Mouse (Mus musculus) liver, adult (tissue): ENCODE measurements at regions not wholly inside any gene's neighbourhood (a gene's known extent, or its start where the extent isn't known, plus 50 kb on each side); places are given as distances from the start of the nearest gene placed in this dataset.

ENCODE experiments used
- GATA4 ChIP-seq: IDR thresholded peaks from 2 replicates; pipeline ENCODE4 v1.6.1; 2014; ENCODE audit warnings: mild to moderate bottlenecking, low read length; ENCODE audit not compliant: insufficient replicate concordance

DNA sequence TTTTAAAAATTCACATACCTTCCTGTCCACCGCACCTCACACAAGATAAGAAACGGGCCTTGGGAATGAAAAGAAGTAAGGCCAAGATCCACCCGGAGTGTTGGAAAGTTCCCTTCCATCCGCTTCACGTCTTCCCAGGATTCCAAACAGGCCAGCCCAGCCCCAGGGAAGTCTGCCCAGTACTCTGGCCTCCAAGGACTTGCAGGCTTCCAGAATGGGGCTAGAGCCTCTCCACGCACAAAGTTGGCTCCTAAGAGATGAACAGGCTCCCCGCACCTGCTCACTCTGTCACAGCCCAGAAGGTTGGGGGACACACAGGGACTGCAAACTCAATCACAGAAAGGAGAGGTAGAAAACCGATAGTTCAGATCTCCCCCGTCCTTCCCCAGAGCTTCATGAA is 88.4 kb upstream of the Armc2 start:
- no peak for TF ChIP-seq GATA4

DNA sequence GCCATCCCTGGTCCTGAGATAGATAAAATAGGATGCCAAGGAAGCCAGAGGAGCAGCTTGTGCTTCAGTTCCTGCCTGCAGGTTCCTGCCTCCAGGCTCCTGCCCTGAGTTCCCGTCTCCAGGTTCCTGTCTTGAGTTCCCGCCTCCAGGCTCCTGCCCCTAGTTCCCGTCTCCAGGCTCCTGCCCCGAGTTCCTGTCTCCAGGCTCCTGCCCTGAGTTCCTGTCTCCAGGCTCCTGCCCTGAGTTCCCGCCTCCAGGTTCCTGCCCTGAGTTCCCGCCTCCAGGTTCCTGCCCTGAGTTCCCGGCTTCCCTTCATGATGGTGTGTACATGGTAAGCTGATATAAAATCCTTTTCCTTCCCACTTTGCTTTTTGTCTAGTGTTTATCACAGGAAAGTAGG is 86.8 kb upstream of the Armc2 start:
- no peak for TF ChIP-seq GATA4

DNA sequence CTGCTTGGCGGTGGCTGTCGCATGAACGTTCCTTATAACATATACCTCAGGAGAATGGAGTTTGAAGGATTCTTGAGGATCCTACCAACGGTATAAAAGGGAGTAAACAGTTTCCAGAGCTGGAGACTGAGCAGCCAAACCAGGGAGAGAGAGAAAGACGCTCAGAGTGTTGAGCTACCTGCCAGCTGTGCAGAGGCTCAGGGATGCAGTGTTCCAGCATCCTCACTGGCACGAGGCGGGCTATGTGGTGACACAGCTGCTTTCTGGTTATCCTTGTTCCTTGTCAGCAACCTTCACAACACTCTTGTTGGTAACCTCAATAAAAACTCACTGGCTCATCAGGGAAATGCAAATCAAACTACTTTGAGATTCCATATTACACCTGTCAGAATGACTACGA is 84.1 kb upstream of the Armc2 start:
- no peak for TF ChIP-seq GATA4

- no peak for TF ChIP-seq GATA4
Measured at GRCm38 (mm10) chr10:42101096-42101495, 82.9 kb upstream of the Armc2 start.

GRCm38 (mm10) chr10:42096924-42097323 is 78.7 kb upstream of the Armc2 start:
- no peak for TF ChIP-seq GATA4

DNA sequence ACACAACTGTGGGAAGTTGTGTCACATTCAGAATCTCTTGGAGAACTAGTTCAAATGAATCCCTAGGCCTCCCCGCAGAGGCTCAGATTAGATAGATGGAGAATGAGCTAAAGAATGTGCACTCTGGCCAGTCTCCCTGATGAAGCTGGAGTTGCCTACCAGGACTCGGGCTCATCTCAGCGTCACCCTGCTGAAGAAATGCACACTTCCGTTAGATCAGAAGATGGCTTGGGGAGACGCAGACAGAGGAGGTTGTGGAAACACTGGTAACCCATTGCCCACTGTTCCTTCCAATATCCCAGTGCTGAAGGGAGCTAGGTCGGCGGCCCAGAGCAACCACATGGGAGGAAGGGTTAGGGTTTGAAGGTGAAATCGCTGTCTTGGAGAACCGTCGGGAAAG is 77.7 kb upstream of the Armc2 start:
- no peak for TF ChIP-seq GATA4

GRCm38 (mm10) chr10:42094274-42095000 is 76.2 kb upstream of the Armc2 start:
- TF ChIP-seq GATA4, result no peak

DNA sequence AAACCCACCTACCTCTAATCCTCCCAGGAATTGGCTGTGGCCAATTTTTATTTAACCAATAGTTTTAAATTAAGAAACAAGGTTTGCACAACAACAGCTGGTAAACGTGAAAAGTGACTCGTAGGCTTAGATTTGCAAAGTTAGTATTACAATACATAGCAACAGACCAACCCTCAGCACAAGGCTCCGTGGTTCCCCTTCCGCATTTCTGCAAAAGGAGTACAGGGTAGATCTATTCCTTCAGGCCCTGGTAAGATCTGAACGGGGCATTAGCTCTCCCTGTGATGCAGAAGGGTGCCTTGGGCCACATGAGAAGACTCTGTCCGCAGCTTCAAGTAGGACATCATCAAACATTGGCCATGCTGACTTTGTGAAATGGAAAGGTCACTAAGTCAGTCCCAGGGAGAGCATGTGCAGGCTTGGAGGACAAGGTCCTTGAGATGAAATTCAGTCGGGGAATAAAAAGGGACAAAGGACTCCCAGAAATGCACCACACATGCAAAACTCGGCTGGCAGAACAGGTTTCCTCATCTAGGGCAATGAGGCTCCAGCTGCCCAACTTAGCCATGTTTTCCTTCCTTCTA is 75.0 kb upstream of the Armc2 start:
- no peak for TF ChIP-seq GATA4

DNA sequence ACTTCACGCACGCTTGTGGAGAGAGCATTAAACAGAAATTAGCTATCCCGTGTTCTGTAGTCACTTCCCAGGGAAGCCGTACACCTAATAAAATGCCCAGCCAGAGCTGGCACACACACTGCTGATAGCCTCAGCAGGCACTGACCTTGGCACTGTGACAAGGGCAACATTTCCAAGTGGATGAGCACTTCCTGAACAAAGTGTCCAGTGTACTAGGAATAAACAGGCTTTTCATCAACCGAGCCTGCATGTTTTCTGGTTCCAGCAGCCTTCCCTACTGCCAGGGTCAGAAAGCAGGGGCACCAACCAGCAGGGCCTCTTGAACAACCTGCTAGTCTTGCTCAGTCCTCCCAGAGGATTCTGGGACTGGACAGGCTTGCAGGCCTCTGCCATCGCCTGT is 74.3 kb upstream of the Armc2 start:
- no peak for TF ChIP-seq GATA4

DNA sequence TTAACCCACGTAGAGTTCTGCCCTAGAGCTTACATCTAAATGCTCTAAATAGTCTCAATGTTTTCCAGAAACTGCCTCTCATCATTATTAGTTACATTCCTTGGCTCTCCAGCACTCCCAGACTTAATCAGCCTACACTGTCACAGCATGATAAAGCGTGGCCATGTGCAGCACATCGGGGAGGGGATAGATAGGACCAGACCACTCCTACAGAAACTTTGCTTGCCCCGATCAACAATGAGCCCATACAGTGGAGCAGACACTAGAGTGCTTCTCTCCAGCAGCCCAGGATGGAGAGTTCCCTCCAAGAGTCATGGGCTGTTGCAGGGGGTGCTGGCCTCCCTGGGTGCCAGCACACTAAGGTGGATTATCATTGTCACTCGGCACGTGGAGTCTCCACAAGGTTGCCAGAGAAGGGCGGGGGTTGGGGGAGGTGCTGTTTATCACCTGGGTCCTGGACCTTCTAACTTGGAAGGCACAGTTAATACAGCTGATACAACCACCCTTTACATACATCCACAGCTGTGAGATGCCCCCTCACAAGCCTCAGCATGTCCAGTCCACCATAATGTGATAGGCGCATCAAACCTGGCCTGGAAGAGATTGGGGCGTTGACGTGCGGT is 73.4 kb upstream of the Armc2 start:
- TF ChIP-seq GATA4, result no peak

- TF ChIP-seq GATA4, result no peak
Measured at GRCm38 (mm10) chr10:42090806-42091205, 72.6 kb upstream of the Armc2 start.

DNA sequence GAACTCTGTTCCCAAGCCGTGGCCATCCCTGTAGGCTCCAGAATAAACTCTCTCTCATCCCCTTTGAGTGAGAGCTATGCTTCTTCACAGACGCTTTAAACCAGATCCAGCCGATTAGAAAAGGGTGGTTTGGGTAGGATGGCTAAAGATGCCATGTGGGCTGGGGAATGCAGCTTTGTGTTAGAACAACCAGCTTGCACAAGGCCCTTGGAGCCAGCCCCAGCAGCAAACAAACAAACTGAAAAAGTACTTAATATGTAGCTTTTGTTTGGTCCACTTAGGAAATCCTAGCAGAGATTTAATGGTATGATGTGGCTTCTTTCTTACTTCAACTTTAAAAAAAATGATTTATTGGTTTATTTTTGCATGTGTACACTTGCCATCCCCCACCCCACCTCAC is 71.9 kb upstream of the Armc2 start:
- no peak for TF ChIP-seq GATA4

- TF ChIP-seq GATA4, result no peak
Measured at GRCm38 (mm10) chr10:42089686-42090085, 71.4 kb upstream of the Armc2 start.

- no peak for TF ChIP-seq GATA4
Measured at GRCm38 (mm10) chr10:42089235-42089625, 71.0 kb upstream of the Armc2 start.

GRCm38 (mm10) chr10:42088570-42089234 is 70.5 kb upstream of the Armc2 start:
- TF ChIP-seq GATA4, result no peak

DNA sequence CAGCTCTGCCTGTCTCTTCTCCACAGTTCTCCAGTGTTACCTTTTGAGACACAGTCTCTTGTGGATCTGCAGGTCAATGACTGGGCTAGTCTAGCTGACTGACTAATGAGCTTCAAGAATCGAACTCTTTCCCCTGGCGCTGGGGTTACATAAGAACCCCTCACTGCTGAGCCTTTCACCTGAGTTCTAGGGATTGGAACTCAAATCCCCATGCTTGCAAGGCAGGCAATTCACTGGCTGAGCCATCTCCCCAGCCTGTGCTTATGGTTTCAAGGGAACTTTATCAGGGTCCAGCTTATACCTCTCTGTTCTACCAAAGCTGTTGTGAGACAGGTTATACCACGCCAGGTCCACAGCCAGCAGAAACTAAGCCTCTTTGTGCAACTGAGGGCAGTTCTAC is 69.7 kb upstream of the Armc2 start:
- TF ChIP-seq GATA4, result no peak
